Mouse (Mus musculus) liver, adult (tissue): ENCODE results near the gene Ust.

Experiments
- GATA4 ChIP-seq: IDR thresholded peaks from 2 replicates; pipeline ENCODE4 v1.6.1; 2014; ENCODE audit warnings: mild to moderate bottlenecking, low read length; ENCODE audit not compliant: insufficient replicate concordance

Ust gene

DNA sequence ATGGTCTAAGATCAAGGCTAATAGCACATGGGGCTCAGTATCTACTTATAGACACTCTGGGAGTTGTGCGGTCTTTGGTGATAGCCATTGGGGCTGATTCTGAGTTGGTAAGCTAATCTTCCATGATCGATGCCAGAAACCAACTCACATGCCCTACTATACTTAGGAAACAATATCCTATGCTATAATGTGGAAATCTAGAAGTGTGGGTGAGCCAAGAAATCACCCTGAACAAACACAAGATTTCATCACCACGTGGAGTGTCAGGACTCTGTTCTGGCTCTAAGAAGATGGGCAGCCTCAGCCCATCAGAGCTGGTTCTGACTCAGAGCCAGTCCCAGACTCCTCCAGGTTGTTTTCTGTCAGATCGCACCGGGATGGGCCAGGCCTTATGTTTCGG, 286.1 kb downstream of the Ust start:
- no peak for TF ChIP-seq GATA4

DNA sequence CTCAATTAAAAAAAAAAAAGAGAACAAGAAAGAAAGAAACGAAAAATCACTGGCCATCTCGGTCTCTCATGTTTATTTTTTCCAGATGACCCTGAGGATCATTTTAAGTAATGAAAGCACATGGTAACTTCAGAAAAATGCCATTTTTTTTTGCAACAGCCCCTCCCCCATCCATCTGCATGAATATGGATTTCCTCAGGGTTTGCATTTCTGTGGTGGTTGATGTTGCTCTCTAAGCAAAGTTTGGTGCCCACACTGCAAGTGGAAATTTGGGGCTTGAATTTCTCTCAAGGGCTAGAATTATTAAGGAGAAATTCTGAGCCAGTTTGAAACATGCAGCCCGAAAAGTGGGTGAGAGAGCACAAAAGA, 290.3 kb downstream of the Ust start:
- TF ChIP-seq GATA4 = no peak

DNA sequence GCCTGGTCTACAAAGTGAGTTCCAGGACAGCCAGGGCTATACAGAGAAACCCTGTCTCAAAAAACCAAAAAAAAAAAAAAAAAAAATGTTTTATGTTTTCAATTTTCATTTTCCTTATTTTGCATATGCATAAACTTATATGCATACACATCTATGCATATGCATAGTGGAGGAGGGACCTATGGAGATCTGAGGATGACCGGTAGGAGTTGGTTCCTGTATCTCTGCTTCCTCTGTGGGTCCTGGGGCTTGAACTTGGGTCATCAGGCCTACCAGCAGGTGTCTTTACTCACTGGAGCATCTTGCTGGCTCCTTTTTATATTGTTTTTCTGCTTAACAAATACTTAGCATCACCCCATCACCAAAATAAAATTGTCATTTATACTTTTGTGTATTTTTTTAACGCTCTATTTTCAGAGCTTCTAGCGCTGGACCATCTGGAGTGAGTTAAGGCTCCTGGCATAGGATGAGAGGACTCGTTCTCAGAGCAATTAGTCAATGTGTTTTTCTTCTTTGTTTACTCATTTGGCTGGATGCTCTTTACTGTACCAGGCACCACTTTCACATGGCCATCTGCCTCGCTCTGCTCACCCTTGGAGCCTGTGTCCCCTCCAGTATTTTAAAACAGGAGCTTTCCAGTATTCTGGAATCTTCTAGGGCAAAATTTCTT, 290.8 kb downstream of the Ust start:
- no peak for TF ChIP-seq GATA4

DNA sequence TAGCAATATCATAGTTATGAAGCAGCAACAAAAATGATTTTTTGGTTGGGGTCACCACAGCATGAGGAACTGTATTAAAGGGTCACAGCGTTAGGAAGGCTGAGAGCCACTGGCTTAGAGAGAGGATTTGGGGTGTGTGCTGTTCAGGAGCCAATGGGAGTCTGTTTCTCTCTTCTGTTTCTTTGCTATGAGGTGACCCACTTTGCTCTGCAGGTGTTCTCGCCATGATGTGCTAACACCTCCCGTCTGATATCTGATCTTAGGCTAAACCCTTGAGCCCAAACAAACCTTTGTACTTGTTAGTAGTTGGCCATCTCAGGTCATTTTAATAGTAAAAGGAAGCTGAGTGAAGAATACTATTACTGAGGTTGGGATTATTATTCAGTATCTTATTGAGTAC, 292.0 kb downstream of the Ust start:
- TF ChIP-seq GATA4 = peak; percentile 91

DNA sequence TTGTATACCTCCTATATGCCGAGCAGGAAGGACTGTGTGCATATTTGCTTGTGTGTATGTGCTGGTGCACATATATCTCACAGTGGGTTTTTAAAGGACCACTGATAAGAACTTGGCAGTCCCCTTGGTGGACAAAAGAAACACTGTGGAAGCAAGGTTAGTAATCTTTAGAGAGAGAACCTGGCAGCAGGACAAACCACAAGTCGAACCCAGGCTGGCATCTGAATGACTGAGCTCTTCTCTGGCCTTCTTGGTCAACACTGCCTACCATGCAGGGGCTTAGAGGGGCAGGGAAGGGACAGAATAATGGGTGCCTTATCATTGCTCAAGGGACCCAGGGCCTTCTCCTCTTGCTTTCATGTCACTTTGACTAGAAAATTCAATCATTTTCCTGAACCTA, 294.0 kb downstream of the Ust start:
- TF ChIP-seq GATA4 = no peak

DNA sequence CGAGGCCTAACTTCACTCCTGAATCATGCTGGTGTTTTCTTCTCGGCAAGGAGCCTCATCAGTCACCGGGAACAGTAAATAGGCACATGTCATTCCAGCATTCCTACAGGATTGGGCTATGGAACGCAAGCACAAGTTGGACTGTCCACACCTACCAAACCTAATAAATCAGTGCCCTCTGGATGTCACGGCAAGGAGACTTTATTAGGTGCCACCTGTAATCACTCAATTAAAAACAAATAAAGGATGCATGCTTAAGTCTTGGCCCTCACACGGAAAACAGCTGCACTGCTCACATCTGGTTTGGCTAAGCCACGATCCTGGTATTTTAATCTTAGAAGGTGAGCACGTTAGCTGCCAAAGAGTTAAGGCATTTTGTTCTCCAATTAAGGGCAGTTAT, 294.6 kb downstream of the Ust start:
- no peak for TF ChIP-seq GATA4

DNA sequence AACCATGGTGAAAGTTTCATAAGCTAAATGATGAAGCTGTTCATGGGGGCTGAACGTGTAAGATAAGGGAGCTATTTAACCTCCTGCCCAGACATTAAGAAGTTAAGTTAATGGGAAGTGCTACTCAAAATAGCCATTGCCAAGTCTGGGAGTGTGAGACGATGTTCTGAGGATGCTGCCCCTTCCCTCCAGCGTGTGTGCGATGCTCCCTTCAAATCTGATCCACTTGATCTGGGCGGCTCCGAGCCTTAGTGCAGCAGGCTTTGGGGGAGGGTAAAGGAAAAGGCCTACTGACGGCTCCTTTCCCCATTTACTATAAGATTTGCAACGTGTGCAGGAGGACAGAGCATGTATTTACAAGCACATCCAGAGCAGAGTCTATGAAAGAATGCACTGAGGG, 301.7 kb downstream of the Ust start:
- TF ChIP-seq GATA4 = no peak

DNA sequence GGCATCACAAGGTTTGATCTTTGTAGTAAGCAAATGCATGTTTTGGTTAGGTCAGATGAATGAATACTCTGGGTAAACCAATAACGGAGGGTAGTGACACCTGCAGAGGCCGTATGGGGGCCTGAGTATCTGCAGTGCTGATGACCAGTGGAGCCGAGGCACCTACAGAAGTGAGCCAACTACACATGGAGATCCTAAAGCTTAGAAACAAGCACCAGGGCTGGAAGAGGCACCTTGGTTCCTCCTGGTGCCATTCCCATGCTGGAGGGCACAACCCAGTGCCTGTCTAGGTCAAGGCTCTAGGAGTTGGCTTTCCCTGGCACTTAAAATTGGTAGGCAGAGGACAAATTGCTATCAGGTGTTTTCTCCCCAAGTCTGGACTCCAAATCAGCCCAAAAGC, 303.4 kb downstream of the Ust start:
- no peak for TF ChIP-seq GATA4

DNA sequence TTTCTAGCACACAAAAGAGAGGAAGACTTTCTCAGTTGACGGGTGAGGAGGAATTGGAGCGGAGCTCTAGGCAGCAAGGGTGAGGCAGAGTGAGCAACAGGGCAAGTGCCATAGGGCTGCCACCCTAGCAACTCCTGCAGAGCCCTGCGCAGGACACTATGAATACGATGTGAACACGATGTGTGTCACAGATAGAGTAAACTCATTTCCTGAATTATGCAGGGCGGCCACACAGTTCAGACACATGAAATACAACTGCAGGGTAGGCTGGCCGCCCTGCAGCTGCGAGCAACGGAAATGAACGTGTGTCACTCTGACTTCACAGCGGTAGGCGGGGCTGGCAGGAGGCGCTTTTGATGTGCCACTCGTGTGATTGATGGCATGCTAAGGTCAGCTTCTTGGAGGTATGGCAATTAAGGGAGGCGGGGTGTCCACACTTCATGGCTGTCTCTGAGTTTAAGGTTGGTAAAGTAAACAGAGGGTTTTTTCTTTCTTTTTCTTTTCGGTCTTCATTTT, 304.7 kb downstream of the Ust start:
- TF ChIP-seq GATA4 = no peak

DNA sequence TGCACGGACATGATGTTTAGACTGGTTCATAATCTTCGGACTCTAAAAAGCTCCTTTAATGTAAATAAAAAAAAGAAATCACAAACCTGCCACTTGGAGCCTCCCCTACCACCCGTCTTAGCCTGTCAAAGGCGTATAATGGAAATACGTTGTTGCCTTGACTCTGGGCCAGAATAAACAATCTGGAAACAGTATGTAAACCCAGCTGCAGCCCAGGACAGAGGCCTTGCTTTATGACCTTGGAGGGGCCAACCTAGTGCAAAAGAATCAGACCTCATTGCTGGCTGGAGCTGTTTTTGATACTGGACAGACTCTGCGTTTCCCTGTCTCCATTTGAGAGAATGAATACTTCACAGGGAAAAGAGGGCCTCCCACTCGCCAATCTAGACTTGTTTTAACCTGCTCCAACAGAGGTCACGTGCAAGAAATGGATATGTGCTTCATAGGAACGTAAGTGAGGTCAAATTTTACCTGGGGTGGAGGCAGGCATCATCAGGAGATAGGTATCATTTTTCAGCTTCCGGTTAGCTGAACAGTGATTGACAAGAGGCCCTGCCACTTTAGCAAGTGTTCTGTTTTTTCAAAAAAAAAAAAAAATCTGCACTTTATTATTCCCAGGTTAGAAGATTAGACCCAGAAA, 305.2 kb downstream of the Ust start:
- no peak for TF ChIP-seq GATA4

DNA sequence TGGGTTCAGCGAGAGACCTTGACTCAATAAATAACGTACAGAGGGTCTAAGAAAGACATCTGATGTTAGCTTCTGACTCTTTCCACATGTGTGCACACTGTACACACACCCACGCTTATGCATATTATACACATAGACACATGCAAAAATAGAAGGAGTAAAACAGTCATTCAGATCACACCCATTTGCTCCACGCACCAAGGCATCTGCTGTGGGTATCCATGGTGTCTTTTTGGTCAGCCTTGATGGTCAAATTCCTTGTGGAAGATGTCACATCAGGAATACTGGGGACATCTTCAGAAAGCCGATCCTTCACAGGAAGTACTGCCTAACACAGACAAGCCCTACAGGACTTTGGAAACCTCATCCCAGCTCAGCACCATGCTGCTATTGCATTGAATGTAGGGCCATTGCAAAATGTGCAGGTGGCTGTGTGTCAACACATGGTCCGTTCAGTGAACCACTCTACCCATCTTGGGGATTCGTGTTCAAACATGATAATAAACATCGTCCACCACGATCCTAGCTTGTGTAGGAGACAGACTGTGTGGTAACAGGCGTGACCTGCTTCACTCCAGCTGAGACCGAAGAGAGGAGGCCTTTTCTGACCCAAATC, 305.9 kb downstream of the Ust start:
- no peak for TF ChIP-seq GATA4

DNA sequence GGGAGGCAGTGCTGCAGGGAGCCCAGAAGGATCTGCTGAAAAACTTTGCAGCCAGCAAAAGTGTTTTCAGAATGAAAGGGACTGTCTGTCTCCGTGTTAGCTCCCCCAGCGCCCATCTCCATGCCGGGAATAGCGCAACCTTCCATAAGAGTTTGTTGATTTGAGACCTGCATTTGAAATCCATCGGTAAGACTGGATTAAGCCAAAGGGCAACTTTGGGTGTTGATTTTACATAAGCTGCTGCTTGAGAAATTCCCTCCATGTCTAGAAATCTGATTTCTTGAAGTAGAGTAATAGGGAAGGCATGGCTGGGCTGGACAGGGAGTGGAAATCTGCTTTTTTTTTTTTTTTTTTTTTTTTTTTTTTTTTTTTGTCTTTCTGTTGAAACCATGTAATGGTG, 306.9 kb downstream of the Ust start:
- no peak for TF ChIP-seq GATA4

DNA sequence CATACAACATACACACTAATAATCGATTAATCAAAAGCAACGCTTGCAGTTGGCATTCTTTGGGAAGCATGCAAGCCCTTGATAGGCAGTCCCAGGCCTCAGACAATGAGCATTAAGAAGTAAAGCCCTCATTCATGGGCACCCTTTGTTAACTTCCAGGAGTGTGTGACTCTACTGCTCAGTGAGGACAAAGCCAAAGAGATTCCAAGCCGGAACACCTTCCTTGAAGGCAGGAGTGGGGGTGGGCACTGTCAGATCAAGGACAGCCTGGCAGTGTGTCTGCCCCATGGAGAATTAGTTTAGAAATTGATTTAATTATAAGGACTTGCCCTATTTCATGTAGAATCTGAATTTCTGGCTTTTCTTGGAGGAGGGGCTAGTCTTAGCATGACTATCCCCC, 308.3 kb downstream of the Ust start:
- no peak for TF ChIP-seq GATA4

DNA sequence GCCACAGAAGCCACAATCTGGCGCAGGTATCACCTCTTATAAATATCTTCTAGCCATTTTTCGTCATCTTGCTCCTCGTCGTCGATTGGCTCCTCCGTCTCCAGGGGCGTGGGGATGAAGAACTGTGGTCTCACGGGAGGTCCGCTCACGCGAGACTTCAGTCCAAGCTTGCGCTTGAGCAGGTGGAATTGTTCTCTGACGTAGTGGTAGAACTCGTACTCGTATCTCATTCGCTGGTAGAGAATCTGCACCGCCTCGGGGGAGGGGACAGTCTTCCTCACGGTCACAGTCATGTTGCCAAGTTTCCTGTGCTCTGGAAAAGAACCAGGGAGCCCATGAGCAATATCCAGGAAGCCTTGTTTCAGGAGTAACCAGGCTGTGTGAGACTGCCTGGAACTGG, 311.3 kb downstream of the Ust start:
- TF ChIP-seq GATA4 = no peak

DNA sequence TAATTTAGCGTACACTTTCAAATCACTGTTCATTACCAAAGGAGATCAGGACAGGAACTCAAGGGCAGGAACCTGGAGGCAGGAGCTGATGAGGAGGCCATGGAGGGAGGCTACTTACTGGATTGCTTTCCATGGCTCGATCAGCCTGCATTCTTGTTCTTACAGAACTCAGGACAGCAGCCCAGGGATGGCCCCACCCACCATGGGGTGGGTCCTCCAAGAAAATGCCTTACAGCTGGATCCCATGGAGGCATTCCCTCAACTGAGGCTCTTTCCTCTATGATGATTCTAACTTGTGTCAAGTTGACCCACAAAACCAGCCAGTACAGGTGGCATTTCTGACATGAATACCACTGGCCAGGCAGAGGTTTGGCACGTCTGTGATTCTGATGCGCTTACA, 314.9 kb downstream of the Ust start:
- TF ChIP-seq GATA4 = no peak

DNA sequence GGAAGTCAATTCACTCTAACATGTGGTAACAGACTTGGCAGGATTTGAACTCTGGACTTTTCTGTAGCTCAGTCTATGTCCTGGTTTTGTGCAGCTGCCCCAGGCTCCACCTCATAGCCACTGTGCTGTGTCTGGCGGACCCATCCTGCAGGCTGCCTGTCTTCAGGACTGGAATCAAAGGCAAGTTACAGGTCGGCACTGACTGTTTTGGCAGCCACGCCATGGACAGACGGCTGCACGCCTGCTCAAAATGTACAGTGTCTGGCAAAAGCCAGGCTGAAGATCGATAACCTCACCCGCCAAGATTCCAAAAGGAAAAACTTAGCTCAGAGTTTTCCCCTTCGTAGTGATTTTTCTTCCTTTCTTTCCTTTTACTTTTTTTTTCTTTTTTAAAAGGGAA, 318.8 kb downstream of the Ust start:
- no peak for TF ChIP-seq GATA4
